Mouse (Mus musculus): Measurements from ENCODE around the gene Smim15.

DNA sequence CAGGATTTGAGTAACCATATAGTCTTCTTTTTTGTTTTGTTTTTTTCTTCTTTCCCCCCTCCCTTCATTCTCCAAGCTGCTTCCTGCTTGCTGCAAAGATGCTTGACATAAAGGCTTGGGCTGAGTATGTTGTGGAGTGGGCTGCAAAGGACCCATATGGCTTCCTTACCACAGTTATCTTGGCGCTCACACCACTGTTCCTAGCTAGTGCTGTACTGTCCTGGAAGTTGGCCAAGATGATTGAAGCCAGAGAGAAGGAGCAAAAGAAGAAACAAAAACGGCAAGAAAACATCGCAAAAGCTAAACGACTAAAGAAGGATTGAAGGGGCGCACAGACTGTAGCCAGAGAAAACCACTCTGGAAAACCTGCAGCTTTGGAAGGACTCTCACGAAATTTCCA is 3.1 kb downstream of the Smim15 start:
- TF ChIP-seq CTCF (IDR thresholded peaks at IDR 0.05; ENCODE audit: low read depth, low read length): no peak
- no peak for TF ChIP-seq POLR2A (IDR thresholded peaks at IDR 0.05; ENCODE audit: borderline replicate concordance, low read depth, low read length)
